In the genomic region with DNA sequence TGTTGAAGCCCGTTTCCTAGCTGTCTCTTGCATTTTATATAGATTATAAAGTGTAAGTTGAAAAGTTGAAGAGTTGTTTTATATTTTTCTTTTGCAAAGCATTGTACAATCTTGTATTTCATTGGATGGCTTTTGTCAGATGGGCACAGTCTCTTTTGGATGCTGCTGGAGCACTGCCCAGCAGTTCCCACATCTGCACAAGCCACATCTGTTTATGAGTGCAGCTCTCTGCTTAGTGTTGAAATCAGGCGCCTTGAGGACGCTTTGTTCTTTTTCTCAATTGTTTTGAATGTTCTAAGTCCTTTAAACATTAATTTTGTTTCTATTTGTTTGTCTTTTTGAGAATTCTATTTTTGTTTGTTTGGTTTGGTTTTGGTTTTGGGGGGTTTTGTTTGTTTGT, we compare ENCODE assay signal across 12 mouse cellular contexts. TPM values are rescaled to one million over a fixed set of nuclear protein-coding genes. Genes with fewer than 3 reads are reported as not detected.
DNase-seq lines count a peak whose midpoint lies in the region; ATAC-seq and TF ChIP-seq lines count a peak whose summit lies in the region.
"Had no signal": no experiment of that assay in that cellular context is flagged by ENCODE, and none has a peak within 500 bp of the region (broad histone marks: within the 10 kb centered on the region; RNA-seq: fewer than 3 reads in every experiment).

No protein-coding gene starts in this region.

- peaks cover 8% of the 10 kb centered on the region for H3K4me1 ChIP-seq in forebrain, embryonic 16.5 days (replicated peaks; ENCODE audit: control insufficient read depth, insufficient read depth, low read length)
- no peaks in the 10 kb centered on the region for H3K4me1 ChIP-seq in intestine, postnatal 0 days (replicated peaks; ENCODE audit: control insufficient read depth, insufficient read depth, low read length)

- DNase-seq in layer of hippocampus, adult 9-11 months, result peak; percentile 60
- no peak for DNase-seq in layer of hippocampus, postnatal 25 days (ENCODE audit: extremely low spot score in 1 of 2, low spot score in 1 of 2)
- peak; percentile 78 for DNase-seq in brain, adult 2 months (ENCODE audit: low read depth, low spot score)
- peak; percentile 63 to 65 for DNase-seq in heart, adult 9 months (ENCODE audit: low spot score in 2 of 2)
- DNase-seq in lung, postnatal 4 days, result peak; percentile 34 to 69
- DNase-seq in thymus, postnatal 0 days (ENCODE audit: low spot score), result no peak
- DNase-seq: cerebellum, adult 2 months; right cerebral cortex, postnatal 4 days; thymus, postnatal 14 days had no signal

- H3K9ac ChIP-seq in forebrain, embryonic 16.5 days (replicated peaks; ENCODE audit: low read depth, low read length), result no peak overlapping the region
- no peak overlapping the region for H3K9ac ChIP-seq in intestine, postnatal 0 days (ENCODE audit: low read depth, low read length)

- H3K27me3 ChIP-seq in forebrain, embryonic 16.5 days (replicated peaks; ENCODE audit: control insufficient read depth, insufficient read depth, low read length), result no peaks in the 10 kb centered on the region
- no peaks in the 10 kb centered on the region for H3K27me3 ChIP-seq in intestine, postnatal 0 days (replicated peaks; ENCODE audit: control insufficient read depth, insufficient read depth, low read length)

- no peak for ATAC-seq in forebrain, embryonic 16.5 days
- ATAC-seq in intestine, postnatal 0 days, result no peak
- ATAC-seq: intestine, embryonic 16.5 days had no signal

- H3K9me3 ChIP-seq in forebrain, embryonic 16.5 days (ENCODE audit: control insufficient read depth, low read length), result no peaks in the 10 kb centered on the region
- H3K9me3 ChIP-seq in intestine, postnatal 0 days (ENCODE audit: control insufficient read depth), result no peaks in the 10 kb centered on the region

- no peak overlapping the region for H3K4me2 ChIP-seq in forebrain, embryonic 16.5 days (ENCODE audit: low read length)
- no peak overlapping the region for H3K4me2 ChIP-seq in intestine, postnatal 0 days (replicated peaks; ENCODE audit: low read depth)

- no peak overlapping the region for H3K27ac ChIP-seq in forebrain, embryonic 16.5 days (ENCODE audit: low read length)
- H3K27ac ChIP-seq in intestine, postnatal 0 days (ENCODE audit: low read depth, low read length), result no peak overlapping the region

- TF ChIP-seq CTCF in intestine, postnatal 0 days (IDR thresholded peaks at IDR 0.05; ENCODE audit: low read depth), result no peak

- WGBS in forebrain, embryonic 16.5 days, result 56% methylated on average over 3 of the region's 3 CpGs
- 60% methylated on average over 3 of the region's 3 CpGs for WGBS in intestine, postnatal 0 days

- H3K4me3 ChIP-seq in forebrain, embryonic 16.5 days (replicated peaks; ENCODE audit: low read length), result no peak overlapping the region
- H3K4me3 ChIP-seq in intestine, postnatal 0 days (ENCODE audit: low read depth, low read length), result no peak overlapping the region

- no peaks in the 10 kb centered on the region for H3K36me3 ChIP-seq in forebrain, embryonic 16.5 days (ENCODE audit: control insufficient read depth, insufficient read depth)
- H3K36me3 ChIP-seq in intestine, postnatal 0 days (ENCODE audit: control insufficient read depth, insufficient read depth), result 0 out of 2 replicates have a peak, but pooled peaks cover 10% of the 10 kb centered on the region

RNA-seq across cellular contexts. Expression of gene Dnm2, which starts 13.5 kb away (rescaled TPM):
- total RNA-seq in layer of hippocampus, postnatal 25 days (2021), result 10 to 100 TPM; 55.2 to 77.1 TPM
- polyA plus RNA-seq in forebrain, embryonic 16.5 days (2015; fragmentation: Nextera tagmentation; extraction: Ambion mirVana), result 76.1 and 82.5 TPM in 2 replicates
- polyA plus RNA-seq in thymus, postnatal 0 days (2015; fragmentation: Nextera tagmentation; extraction: Ambion mirVana), result 107 TPM in 2 replicates
- 69.6 and 74.7 TPM in 2 replicates for polyA plus RNA-seq in intestine, postnatal 0 days (2015; fragmentation: Nextera tagmentation; extraction: Ambion mirVana)

RNA-seq across cellular contexts. Expression of gene Qtrt1, which starts 26.6 kb away (rescaled TPM):
- 10 to 100 TPM; 21.4 to 31.6 TPM for total RNA-seq in layer of hippocampus, postnatal 25 days (2021)
- polyA plus RNA-seq in forebrain, embryonic 16.5 days (2015; fragmentation: Nextera tagmentation; extraction: Ambion mirVana), result 48.4 and 53.8 TPM in 2 replicates
- polyA plus RNA-seq in thymus, postnatal 0 days (2015; fragmentation: Nextera tagmentation; extraction: Ambion mirVana), result 27.0 and 29.1 TPM in 2 replicates
- 16.9 and 17.9 TPM in 2 replicates for polyA plus RNA-seq in intestine, postnatal 0 days (2015; fragmentation: Nextera tagmentation; extraction: Ambion mirVana)

Comparison
In these comparisons a context has a peak if more than half of its experiments do, and no peak if none do; other contexts are left out.
1. DNase-seq: peak in layer of hippocampus, adult 9-11 months (single experiment), brain, adult 2 months (single experiment), heart, adult 9 months (2 of 2) and lung, postnatal 4 days (2 of 2); none in layer of hippocampus, postnatal 25 days (0 of 2) and thymus, postnatal 0 days (single experiment).